Mouse (Mus musculus): ENCODE measurements around the gene Tnfsf4.

DNA sequence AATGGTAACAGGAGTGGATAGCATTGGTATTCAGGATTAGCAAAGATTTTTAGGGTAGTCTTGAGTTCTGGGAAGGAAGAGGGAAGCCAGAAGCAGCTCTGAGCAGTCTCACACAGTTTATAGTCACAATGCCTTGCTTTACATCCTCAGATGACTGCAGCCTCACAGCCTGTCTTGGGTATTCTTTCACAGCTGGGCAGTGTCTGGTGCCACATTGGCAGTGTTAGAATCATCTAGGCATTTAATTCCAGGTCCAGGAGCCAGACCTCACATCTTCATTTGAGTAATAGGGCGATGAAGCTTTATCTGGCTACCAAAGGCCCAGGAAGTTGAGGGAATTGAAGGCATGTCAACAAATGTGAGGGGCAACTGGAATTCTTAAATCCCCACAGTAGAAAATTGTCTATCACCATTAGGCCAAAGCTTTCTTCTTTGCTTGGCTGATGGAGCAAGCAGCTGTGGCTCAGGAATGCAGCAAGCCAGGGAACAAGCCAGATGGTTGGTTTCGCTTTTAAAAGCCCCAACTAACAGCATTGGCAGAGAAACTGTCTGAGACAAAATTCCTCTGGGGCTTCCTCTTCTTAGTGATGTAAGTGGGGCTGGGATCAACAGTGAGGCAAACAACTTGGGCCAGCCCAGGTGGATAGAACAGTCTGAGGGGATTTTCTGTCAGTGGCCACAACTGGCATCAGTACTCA, 68.3 kb downstream of the Tnfsf4 start:
- TF ChIP-seq CTCF (IDR thresholded peaks at IDR 0.05; ENCODE audit: borderline replicate concordance, insufficient read depth, low read length), result no peak
- TF ChIP-seq POLR2A (IDR thresholded peaks at IDR 0.05; ENCODE audit: low read depth, low read length), result no peak
